Mouse (Mus musculus): ENCODE results near the gene Psmb1.

DNA sequence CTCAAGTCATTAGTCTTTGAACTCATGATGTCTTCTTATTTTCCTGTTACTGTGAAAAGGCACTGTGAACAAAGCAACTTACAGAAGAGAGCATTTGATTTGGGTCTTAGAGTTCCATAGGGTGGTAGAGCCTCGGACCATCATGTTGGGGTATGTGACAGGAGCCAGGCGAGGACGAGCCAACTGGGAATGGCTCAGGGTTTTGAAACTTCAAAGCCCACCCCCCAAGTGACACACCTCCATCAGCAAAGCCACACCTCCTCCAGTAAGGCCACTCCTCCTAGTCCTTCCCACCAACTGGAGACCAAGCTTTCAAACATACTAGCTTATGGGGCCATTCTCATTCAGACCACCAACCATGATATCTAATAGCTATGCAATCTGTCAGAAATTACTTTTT is 67.5 kb downstream of the Psmb1 start:
- no peak for TF ChIP-seq CTCF (conservative IDR thresholded peaks at IDR 0.05; ENCODE audit: low read length)
- no peak for TF ChIP-seq POU5F1 (IDR thresholded peaks at IDR 0.05; ENCODE audit: borderline replicate concordance, low read length)
- no peak for TF ChIP-seq NANOG (IDR thresholded peaks at IDR 0.05; ENCODE audit: borderline replicate concordance, low read length)

All from E14TG2a.4 (cell line).